Mouse (Mus musculus) MEL (cell line): ENCODE data around the gene Hlcs. TPM values are rescaled to one million over a fixed set of nuclear protein-coding genes. Genes with fewer than 3 reads are reported as not detected.

Experiments used
- DNase-seq: peaks from one replicate; pipeline ENCODE4 v3.0.0; 2011; ENCODE audit warnings: low read depth, low spot score
- H3K27ac ChIP-seq: 2 replicates; pipeline ENCODE4 v1.5.1; 2012; ENCODE audit warnings: low read depth, mild to moderate bottlenecking, control low read depth, low read length, moderate library complexity; ENCODE audit not compliant: control insufficient read depth
- H3K27me3 ChIP-seq, 2 experiments: fragments of 150-350 bp in 1 of 2; sonication (generic) in 1 of 2; 2 replicates each; pipeline ENCODE4 v1.6.1; 2012; ENCODE audit warnings: low read length in 2 of 2, mild to moderate bottlenecking in 2 of 2, improper control_type of control experiment in 1 of 2, moderate library complexity in 1 of 2; ENCODE audit not compliant: insufficient read depth in 2 of 2, control insufficient read depth in 1 of 2
- H3K36me3 ChIP-seq, 2 experiments: 2 replicates each; pipeline ENCODE4 v1.6.1; 2012 to 2014; ENCODE audit warnings: low read length in 2 of 2, improper control_type of control experiment in 1 of 2, inconsistent platforms in 1 of 2, mild to moderate bottlenecking in 1 of 2; ENCODE audit not compliant: insufficient read depth in 2 of 2, control insufficient read depth in 1 of 2
- H3K4me1 ChIP-seq, 2 experiments: fragments of 150-350 bp in 1 of 2; sonication (generic) in 1 of 2; 2 replicates each; pipeline ENCODE4 v1.6.1; 2012; ENCODE audit warnings: low read length in 2 of 2, improper control_type of control experiment in 1 of 2, mild to moderate bottlenecking in 1 of 2; ENCODE audit not compliant: insufficient read depth in 2 of 2, control insufficient read depth in 1 of 2
- H3K4me3 ChIP-seq, 2 experiments: fragments of 150-350 bp in 1 of 2; sonication (generic) in 1 of 2; 2 replicates each; pipeline ENCODE4 v1.5.1; 2012; ENCODE audit warnings: low read depth in 2 of 2, low read length in 2 of 2, mild to moderate bottlenecking in 2 of 2, moderate library complexity in 2 of 2, control low read depth in 1 of 2, improper control_type of control experiment in 1 of 2; ENCODE audit not compliant: control insufficient read depth in 1 of 2, insufficient read depth in 1 of 2
- H3K79me2 ChIP-seq: 2 replicates; pipeline ENCODE4 v1.6.1; 2012; ENCODE audit warnings: mild to moderate bottlenecking, low read length, moderate library complexity; ENCODE audit not compliant: control insufficient read depth, poor library complexity, insufficient read depth
- H3K9ac ChIP-seq: 2 replicates; pipeline ENCODE4 v1.6.1; 2012; ENCODE audit warnings: low read depth, mild to moderate bottlenecking, control low read depth, low read length, moderate library complexity; ENCODE audit not compliant: control insufficient read depth, poor library complexity, severe bottlenecking
- H3K9me3 ChIP-seq: fragments of 150-350 bp; sonication (generic); replicated peaks from 2 replicates; pipeline ENCODE4 v1.6.1; 2012; ENCODE audit warnings: mild to moderate bottlenecking, low read length, improper control_type of control experiment, moderate library complexity; ENCODE audit not compliant: insufficient read depth
- BHLHE40 ChIP-seq: IDR thresholded peaks from 2 replicates; pipeline ENCODE4 v1.6.1; 2012; ENCODE audit warnings: low read depth, mild to moderate bottlenecking, inconsistent platforms, low read length, improper control_type of control experiment, borderline replicate concordance
- CHD2 ChIP-seq: IDR thresholded peaks from 2 replicates; pipeline ENCODE4 v1.6.1; 2011; ENCODE audit warnings: low read length, improper control_type of control experiment
- CTCF ChIP-seq, 3 experiments: IDR thresholded peaks in 2 of 3; conservative IDR thresholded peaks in 1 of 3; 2 replicates each; pipeline ENCODE4 v1.5.1; 2011 to 2012; ENCODE audit warnings: low read length in 3 of 3, low read depth in 2 of 3, mild to moderate bottlenecking in 2 of 3, improper control_type of control experiment in 1 of 3, inconsistent platforms in 1 of 3, mixed read lengths in 1 of 3, moderate library complexity in 1 of 3; ENCODE audit not compliant: control insufficient read depth in 1 of 3, insufficient read depth in 1 of 3, poor library complexity in 1 of 3, severe bottlenecking in 1 of 3
- EP300 ChIP-seq, 2 experiments: IDR thresholded peaks; 2 replicates each; pipeline ENCODE4 v1.6.1; 2011; ENCODE audit warnings: improper control_type of control experiment in 2 of 2, low read length in 2 of 2, low read depth in 1 of 2, mild to moderate bottlenecking in 1 of 2
- ETS1 ChIP-seq: IDR thresholded peaks from 2 replicates; pipeline ENCODE4 v1.6.1; 2012; ENCODE audit warnings: low read depth, mild to moderate bottlenecking, inconsistent platforms, low read length, improper control_type of control experiment, moderate library complexity
- GATA1 ChIP-seq: IDR thresholded peaks from 2 replicates; pipeline ENCODE4 v1.6.1; 2011; ENCODE audit warnings: low read depth, low read length, improper control_type of control experiment
- HCFC1 ChIP-seq: IDR thresholded peaks from 2 replicates; pipeline ENCODE4 v1.6.1; 2012; ENCODE audit warnings: low read depth, mild to moderate bottlenecking, inconsistent platforms, low read length, improper control_type of control experiment, moderate library complexity
- JUND ChIP-seq: IDR thresholded peaks from 2 replicates; pipeline ENCODE4 v1.6.1; 2011; ENCODE audit warnings: low read depth, mild to moderate bottlenecking, improper control_type of control experiment, low read length
- KAT2A ChIP-seq: conservative IDR thresholded peaks from 2 replicates; pipeline ENCODE4 v1.6.1; 2012; ENCODE audit warnings: low read depth, low read length, improper control_type of control experiment, inconsistent platforms
- MAX ChIP-seq: IDR thresholded peaks from 2 replicates; pipeline ENCODE4 v1.6.1; 2011; ENCODE audit warnings: low read length, improper control_type of control experiment
- MAZ ChIP-seq: IDR thresholded peaks from 2 replicates; pipeline ENCODE4 v1.6.1; 2012; ENCODE audit warnings: low read depth, mild to moderate bottlenecking, inconsistent platforms, low read length, improper control_type of control experiment
- MEF2A ChIP-seq: IDR thresholded peaks from 2 replicates; pipeline ENCODE4 v1.6.1; 2014; ENCODE audit warnings: low read depth, mild to moderate bottlenecking, inconsistent platforms, low read length, improper control_type of control experiment; ENCODE audit not compliant: poor library complexity, insufficient replicate concordance, severe bottlenecking; ENCODE audit errors: extremely low read depth
- MXI1 ChIP-seq: IDR thresholded peaks from 2 replicates; pipeline ENCODE4 v1.6.1; 2011; ENCODE audit warnings: mild to moderate bottlenecking, low read depth, low read length, improper control_type of control experiment
- POLR2A ChIP-seq, 2 experiments: IDR thresholded peaks; 2 replicates each; pipeline ENCODE4 v1.6.1; 2011 to 2012; ENCODE audit warnings: low read length in 2 of 2, mild to moderate bottlenecking in 2 of 2, control low read depth in 1 of 2, improper control_type of control experiment in 1 of 2, low read depth in 1 of 2, moderate library complexity in 1 of 2; ENCODE audit not compliant: control insufficient read depth in 1 of 2, insufficient read depth in 1 of 2, poor library complexity in 1 of 2
- POLR2AphosphoS2 ChIP-seq: IDR thresholded peaks from 2 replicates; pipeline ENCODE4 v1.6.1; 2011; ENCODE audit warnings: low read length, improper control_type of control experiment
- RAD21 ChIP-seq: IDR thresholded peaks from 2 replicates; pipeline ENCODE4 v1.6.1; 2011; ENCODE audit warnings: mild to moderate bottlenecking, low read depth, low read length, improper control_type of control experiment
- SIN3A ChIP-seq: IDR thresholded peaks from 2 replicates; pipeline ENCODE4 v1.6.1; 2012; ENCODE audit warnings: low read length, improper control_type of control experiment, inconsistent platforms
- TBP ChIP-seq: IDR thresholded peaks from 2 replicates; pipeline ENCODE4 v1.8.0; 2011; ENCODE audit warnings: low read depth, low read length, improper control_type of control experiment
- TCF12 ChIP-seq: IDR thresholded peaks from 2 replicates; pipeline ENCODE4 v1.6.1; 2014; ENCODE audit warnings: low read depth, mild to moderate bottlenecking, inconsistent platforms, low read length, improper control_type of control experiment, moderate library complexity
- UBTF ChIP-seq: IDR thresholded peaks from 2 replicates; pipeline ENCODE4 v1.6.1; 2012; ENCODE audit warnings: low read depth, mild to moderate bottlenecking, inconsistent platforms, low read length, improper control_type of control experiment, moderate library complexity, borderline replicate concordance; ENCODE audit not compliant: insufficient read depth
- ZKSCAN1 ChIP-seq: IDR thresholded peaks from 2 replicates; pipeline ENCODE4 v1.6.1; 2012; ENCODE audit warnings: low read depth, mild to moderate bottlenecking, inconsistent platforms, low read length, improper control_type of control experiment, moderate library complexity
- ZMIZ1 ChIP-seq: IDR thresholded peaks from 2 replicates; pipeline ENCODE4 v1.6.1; 2012; ENCODE audit warnings: low read depth, mild to moderate bottlenecking, inconsistent platforms, low read length, improper control_type of control experiment, moderate library complexity
- ZNF384 ChIP-seq: IDR thresholded peaks from 2 replicates; pipeline ENCODE4 v1.6.1; 2012; ENCODE audit warnings: low read depth, mild to moderate bottlenecking, inconsistent platforms, low read length, improper control_type of control experiment
- polyA plus RNA-seq, 2 experiments: library from polyadenylated mRNA; stranded (reverse) in 1 of 2; unstranded in 1 of 2; fragments of >175 nt in 1 of 2; fragments of >200 nt in 1 of 2; gene quantifications; 2 replicates each; pipeline versions ENCODE4 v1.2.1 to v1.2.4; 2012; ENCODE audit warnings: low replicate concordance in 2 of 2, low read depth in 1 of 2; ENCODE audit not compliant: insufficient read length in 2 of 2, insufficient read depth in 1 of 2, missing spikeins in 1 of 2
- total RNA-seq: library from RNA; depleted of rRNA; stranded (reverse); fragments of 300-350 nt; gene quantifications from 2 replicates; pipeline ENCODE4 v1.2.3, GENCODE M21; 2012

Hlcs gene
- total and polyA plus RNA-seq, 3 experiments = 3.3 to 6.4 TPM; not detected in 1

DNA sequence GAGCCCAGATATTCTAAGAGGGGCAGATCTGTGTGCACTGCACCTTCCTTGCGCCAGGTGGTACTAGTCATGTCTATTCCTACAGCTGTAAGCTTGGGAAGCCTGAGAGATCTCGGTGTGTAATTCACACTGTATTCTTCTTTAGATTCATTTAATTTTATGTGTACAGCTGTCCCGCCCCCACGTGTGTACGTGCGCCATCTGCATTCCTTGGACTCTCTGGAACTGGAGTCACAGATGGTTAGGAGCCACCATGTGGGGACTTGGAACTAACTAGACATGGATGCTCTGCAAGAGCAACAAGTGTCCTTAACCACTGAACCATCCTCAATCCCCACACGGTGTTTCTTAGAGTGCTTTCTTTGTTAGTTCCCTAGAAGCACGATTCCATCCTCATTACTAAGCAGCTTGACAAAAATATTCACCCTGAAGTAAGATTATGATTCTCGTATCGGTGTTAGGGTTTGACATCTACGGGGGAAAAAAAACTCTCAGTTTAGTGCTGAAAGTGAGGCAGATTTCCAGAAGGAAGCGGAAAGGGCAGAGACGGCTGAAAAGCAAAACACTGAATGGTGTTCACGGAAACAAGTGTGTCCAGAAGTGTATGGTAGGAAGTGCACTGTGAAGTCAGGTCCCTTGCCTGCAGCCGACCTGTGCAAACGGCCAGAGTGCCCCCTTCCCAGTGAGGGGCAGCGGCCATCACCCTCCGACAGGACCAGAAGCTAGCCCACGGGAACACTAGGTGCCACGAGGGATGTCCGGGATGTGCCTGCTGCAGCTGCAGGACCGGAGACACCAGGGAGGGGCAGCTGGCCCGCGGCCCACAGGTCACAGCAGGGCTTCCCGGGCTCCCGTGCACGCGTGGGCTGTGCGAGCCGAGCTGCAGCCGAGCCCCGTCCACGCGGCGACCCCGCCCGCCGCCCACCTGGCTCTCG, 24.0 kb downstream of the Hlcs start:
- H3K79me2 ChIP-seq = peaks cover 5% of the 10 kb centered on the region
- 0 out of 2 replicates have a peak, but pooled peaks have one; percentile 1 for TF ChIP-seq TCF12
- TF ChIP-seq BHLHE40 = no peak
- no peak for TF ChIP-seq ETS1
- no peak; the same call in 1 of the 2 replicates for TF ChIP-seq MAX
- no peak for TF ChIP-seq POLR2AphosphoS2
- peak; percentile 69 for TF ChIP-seq SIN3A
- TF ChIP-seq RAD21 = no peak
- no peak for TF ChIP-seq UBTF
- no peak for TF ChIP-seq ZNF384
- no peak for TF ChIP-seq JUND
- TF ChIP-seq ZMIZ1 = no peak; the same call in 1 of the 2 replicates
- TF ChIP-seq HCFC1 = no peak
- peaks cover 0 to 4% of the 10 kb centered on the region in 2 experiments; a peak in 2 of 4 replicates for H3K36me3 ChIP-seq
- H3K27me3 ChIP-seq = no peaks in the 10 kb centered on the region
- H3K9me3 ChIP-seq = no peaks in the 10 kb centered on the region
- peaks cover 0 to 9% of the 10 kb centered on the region in 2 experiments; a peak in 2 of 4 replicates for H3K4me1 ChIP-seq
- H3K27ac ChIP-seq = peak overlapping the region; percentile 9; the same call in 1 of the 2 replicates
- DNase-seq = peak; percentile 62
- peak overlapping the region; percentile 80 to 97 for H3K4me3 ChIP-seq
- peak overlapping the region; percentile 97 for H3K9ac ChIP-seq

DNA sequence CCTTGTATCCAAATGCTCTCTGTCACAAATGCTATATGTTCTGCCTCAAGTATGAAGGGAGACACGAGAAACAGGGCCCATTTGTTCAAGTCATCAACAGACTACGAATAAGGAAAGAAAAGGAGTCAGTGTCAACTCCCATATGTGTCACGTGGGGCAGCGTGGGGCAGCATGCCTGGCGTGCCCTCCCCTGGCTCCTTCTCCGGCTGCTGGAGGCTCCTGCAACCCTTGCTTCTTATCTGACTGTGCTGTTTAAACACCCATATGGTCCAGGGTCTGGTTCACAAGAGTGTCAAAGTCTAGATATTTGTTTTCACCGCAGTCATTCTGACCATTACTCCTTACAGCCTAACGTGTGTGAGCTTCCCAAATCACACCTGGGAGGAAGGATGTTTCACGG, 25.5 kb downstream of the Hlcs start:
- Histone ChIP-seq H3K79me2 (peaks cover 5% of the 10 kb centered on the region), H3K36me3 (peaks cover 0 to 4% of the 10 kb centered on the region in 2 experiments; a peak in 2 of 4 replicates), H3K4me1 (peaks cover 0 to 9% of the 10 kb centered on the region in 2 experiments; a peak in 2 of 4 replicates), H3K9me3 (no peaks in the 10 kb centered on the region), H3K9ac (no peak overlapping the region), H3K27me3 (no peaks in the 10 kb centered on the region), H3K27ac (no peak overlapping the region), H3K4me3 (no peak overlapping the region)
- no peak for TF ChIP-seq HCFC1
- no peak for TF ChIP-seq KAT2A
- TF ChIP-seq POLR2A (IDR thresholded peaks at IDR 0.05; ENCODE audit: control insufficient read depth in 1 of 2, insufficient read depth in 1 of 2, low read depth in 1 of 2, low read length in 2 of 2, poor library complexity in 1 of 2) = no peak
- TF ChIP-seq MXI1 = no peak
- TF ChIP-seq TBP = no peak
- TF ChIP-seq MAZ = no peak
- TF ChIP-seq TCF12 = no peak
- TF ChIP-seq MAX = no peak
- no peak for TF ChIP-seq CTCF (IDR thresholded peaks at IDR 0.05 in 2 of 3, conservative IDR thresholded peaks at IDR 0.05 in 1 of 3; ENCODE audit: control insufficient read depth in 1 of 3, insufficient read depth in 1 of 3, low read depth in 2 of 3, low read length in 3 of 3, poor library complexity in 1 of 3, severe bottlenecking in 1 of 3)
- no peak for TF ChIP-seq GATA1
- TF ChIP-seq ZKSCAN1 = no peak
- TF ChIP-seq MEF2A = no peak
- no peak for TF ChIP-seq EP300 (IDR thresholded peaks at IDR 0.05; ENCODE audit: low read depth in 1 of 2, low read length in 2 of 2)
- TF ChIP-seq CHD2 = no peak
- TF ChIP-seq POLR2AphosphoS2 = no peak
- no peak for DNase-seq
